Mouse (Mus musculus) cortical plate, adult 2 months (tissue): ENCODE measurements around the gene Galnt2.

Source experiments
- CTCF ChIP-seq: fragments of 200-500 bp; IDR thresholded peaks from 2 replicates; pipeline ENCODE4 v1.5.1; 2011; ENCODE audit warnings: mild to moderate bottlenecking, control low read depth, low read length; ENCODE audit not compliant: insufficient read depth; ENCODE audit errors: extremely low read depth
- POLR2A ChIP-seq: fragments of 200-500 bp; IDR thresholded peaks from 2 replicates; pipeline ENCODE4 v1.6.1; 2011; ENCODE audit warnings: mild to moderate bottlenecking, low read length, control low read depth; ENCODE audit not compliant: insufficient read depth; ENCODE audit errors: extremely low read depth

GRCm38 (mm10) chr8:124247581-124247980 is 16.4 kb downstream of the Galnt2 start:
- TF ChIP-seq CTCF (no peak), POLR2A (no peak)
